Mouse (Mus musculus): ENCODE data around the gene Polk.

The Polk gene

GRCm38 (mm10) chr13:96458018-96458417, 84.4 kb downstream of the Polk start:
- no peak for DNase-seq

GRCm38 (mm10) chr13:96457566-96457965, 84.8 kb downstream of the Polk start:
- no peak for DNase-seq

GRCm38 (mm10) chr13:96454288-96454687, 88.1 kb downstream of the Polk start:
- DNase-seq = no peak

GRCm38 (mm10) chr13:96452621-96453020, 89.8 kb downstream of the Polk start:
- no peak for DNase-seq

GRCm38 (mm10) chr13:96451386-96452140, 90.8 kb downstream of the Polk start:
- no peak for DNase-seq

GRCm38 (mm10) chr13:96450869-96451268, 91.5 kb downstream of the Polk start:
- no peak for DNase-seq

GRCm38 (mm10) chr13:96450205-96450856, 92.0 kb downstream of the Polk start:
- no peak for DNase-seq

- no peak for DNase-seq
Observed at GRCm38 (mm10) chr13:96440436-96440835, 101.9 kb downstream of the Polk start.

- DNase-seq = no peak
Observed at GRCm38 (mm10) chr13:96436921-96437320, 105.5 kb downstream of the Polk start.

- DNase-seq = peak; percentile 66
Observed at GRCm38 (mm10) chr13:96435793-96436192, 106.6 kb downstream of the Polk start.

- no peak for DNase-seq
Observed at GRCm38 (mm10) chr13:96434899-96435331, 107.5 kb downstream of the Polk start.

- no peak for DNase-seq
Observed at GRCm38 (mm10) chr13:96433648-96434190, 108.7 kb downstream of the Polk start.

- DNase-seq = no peak
Observed at GRCm38 (mm10) chr13:96433041-96433440, 109.3 kb downstream of the Polk start.

- DNase-seq = peak; percentile 91
Observed at GRCm38 (mm10) chr13:96432376-96432811, 110.0 kb downstream of the Polk start.

GRCm38 (mm10) chr13:96431595-96432156, 110.7 kb downstream of the Polk start:
- peak; percentile 94 for DNase-seq
